Mouse (Mus musculus): Measurements from ENCODE around the gene Slc5a4b.
A peak's percentile ranks its signal among the peaks of the same experiment; 100 is the strongest.
"Not testable (repeated sequence)": the region's sequence is repeated elsewhere in the genome, so short reads cannot be mapped to it uniquely, and the experiment has no call there.

Gene Slc5a4b

GRCm38 (mm10) chr10:76110861-76111260 lies at the start of gene Slc5a4b:
Gene Slc5a4b (minus strand): TSS chr10:76110961.
- no peak for DNase-seq (ENCODE audit: low read depth, low spot score)

DNA sequence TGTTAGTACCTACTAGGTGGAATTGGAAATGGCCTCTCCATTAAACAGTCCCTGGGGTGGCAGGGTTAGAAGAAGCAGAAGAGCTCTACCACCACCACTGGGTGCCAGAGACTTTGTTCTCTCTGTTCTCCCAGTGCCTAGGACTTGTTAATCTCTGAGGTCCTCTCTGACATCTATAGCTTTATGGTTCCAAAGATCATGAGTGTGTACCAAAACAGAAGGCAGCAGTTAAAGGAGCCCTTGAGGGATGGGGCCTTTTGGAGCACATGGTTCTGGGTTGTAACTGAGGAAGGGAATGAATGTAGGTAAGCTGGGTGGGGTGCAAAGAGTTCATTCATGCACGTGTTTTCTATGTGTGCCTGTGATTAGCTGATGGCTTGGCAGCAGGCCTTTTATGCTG lies 47.2 kb upstream of the Slc5a4b start:
- no peak for DNase-seq (ENCODE audit: low read depth, low spot score)

DNA sequence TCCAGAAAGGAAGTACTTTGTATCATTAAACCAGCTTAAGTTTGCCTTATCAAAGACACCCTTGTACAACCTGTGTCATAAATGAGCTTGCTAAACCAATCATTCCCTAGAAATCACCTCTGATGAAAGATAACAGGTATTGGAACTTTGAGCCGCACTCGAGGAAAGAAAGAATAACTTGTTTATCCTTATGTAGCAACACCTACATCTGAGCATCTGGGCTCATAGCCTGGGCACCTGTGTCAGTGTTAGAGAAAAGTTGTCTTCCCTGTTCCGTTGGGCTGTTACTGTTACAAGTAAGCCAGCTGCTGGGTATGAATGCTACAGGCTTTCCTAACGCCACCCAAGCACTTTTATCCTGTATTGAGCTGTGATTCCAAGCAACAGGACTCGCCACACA lies 46.8 kb upstream of the Slc5a4b start:
- DNase-seq (ENCODE audit: low read depth, low spot score): no peak

DNA sequence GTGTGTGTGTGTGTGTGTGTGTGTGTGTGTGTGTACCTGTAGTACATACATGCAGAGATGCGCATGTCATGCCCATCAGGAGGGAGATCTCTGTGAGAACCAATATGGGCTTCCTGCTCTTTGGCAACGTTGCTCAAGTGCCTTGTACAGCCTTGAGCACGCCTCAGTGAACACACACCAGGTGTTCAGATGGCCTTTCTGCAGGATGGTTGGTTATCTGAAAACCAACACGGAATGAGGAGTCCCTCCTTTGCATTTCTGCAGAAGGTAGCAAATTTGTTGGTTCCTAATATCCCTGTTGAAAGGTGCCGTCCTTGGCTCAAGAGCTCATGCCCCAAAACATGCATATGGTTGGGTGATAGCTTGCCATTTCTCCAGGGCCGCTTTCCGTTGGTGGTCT lies 45.1 kb upstream of the Slc5a4b start:
- no peak for DNase-seq (ENCODE audit: low read depth, low spot score)

DNA sequence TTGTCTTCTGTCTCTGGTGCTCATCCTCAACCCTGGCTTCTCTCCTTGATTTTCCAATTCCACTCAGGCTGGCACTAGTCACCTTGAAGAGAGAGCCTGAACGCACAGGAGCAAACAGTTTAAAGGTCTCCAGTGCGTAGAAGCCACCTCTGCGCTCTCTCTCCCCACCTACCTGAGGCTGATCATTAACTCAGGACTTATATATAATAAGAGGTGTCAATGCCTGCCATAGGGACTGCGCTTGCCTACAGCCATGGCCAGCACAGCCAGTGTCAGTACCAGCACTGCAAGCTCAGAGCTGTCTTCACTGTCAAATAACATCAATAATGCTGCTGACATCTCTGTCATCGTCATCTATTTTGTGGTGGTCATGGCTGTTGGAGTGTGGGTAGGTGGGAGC lies 36.5 kb upstream of the Slc5a4b start, which contains the start of gene Slc5a4a:
Gene Slc5a4a (plus strand): TSS at position 174 of the 400 bp plus-strand sequence.
- no peak for DNase-seq (ENCODE audit: low read depth, low spot score)

GRCm38 (mm10) chr10:76146846-76147245 lies 36.1 kb upstream of the Slc5a4b start:
- no peak for DNase-seq (ENCODE audit: low read depth, low spot score)

DNA sequence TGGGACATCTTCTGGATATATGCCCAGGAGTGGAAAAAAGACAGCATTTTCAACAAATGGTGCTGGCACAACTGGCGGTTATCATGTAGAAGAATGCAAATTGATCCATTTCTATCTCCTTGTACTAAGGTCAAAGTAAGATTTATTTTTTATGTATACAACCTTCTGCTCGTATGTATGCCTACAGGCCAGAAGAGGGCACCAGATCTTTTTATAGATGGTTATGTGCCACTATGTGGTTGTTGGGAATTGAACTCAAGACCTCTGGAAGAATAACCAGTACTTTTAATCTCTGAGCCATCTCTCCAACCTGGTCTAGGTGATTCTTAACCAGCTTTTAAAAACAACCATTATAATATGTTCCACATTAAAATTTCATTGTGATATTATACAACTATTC lies 25.6 kb upstream of the Slc5a4b start:
- DNase-seq (ENCODE audit: low read depth, low spot score): no peak

GRCm38 (mm10) chr10:76132506-76132905 lies 21.7 kb upstream of the Slc5a4b start:
- no peak for DNase-seq (ENCODE audit: low read depth, low spot score)

DNA sequence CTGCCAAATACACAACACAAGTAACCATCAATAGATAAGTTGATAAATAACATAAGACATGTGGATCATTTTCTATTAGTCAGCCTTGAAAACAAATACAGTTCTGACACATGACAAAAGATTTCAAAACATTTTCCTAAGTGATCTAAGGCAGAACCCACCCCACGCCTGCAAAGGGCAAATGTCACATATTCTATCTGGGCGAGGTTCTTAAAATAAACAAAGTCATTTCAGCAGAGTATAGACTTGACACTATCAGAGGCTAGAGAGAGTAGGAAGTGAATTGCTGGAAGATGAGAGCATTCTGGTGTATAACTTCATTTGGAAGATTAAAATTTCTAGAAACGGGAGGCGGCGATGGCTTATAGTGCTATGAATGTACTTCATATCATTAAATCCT lies 10.7 kb upstream of the Slc5a4b start:
- DNase-seq (ENCODE audit: low read depth, low spot score): no peak

- no peak for DNase-seq (ENCODE audit: low read depth, low spot score)
Observed at GRCm38 (mm10) chr10:76120124-76120711, 9.5 kb upstream of the Slc5a4b start.

- DNase-seq (ENCODE audit: low read depth, low spot score): no peak
Observed at GRCm38 (mm10) chr10:76118741-76119140, 8.0 kb upstream of the Slc5a4b start.

- peak; percentile 9 for DNase-seq (ENCODE audit: low read depth, low spot score)
Observed at GRCm38 (mm10) chr10:76117966-76118365, 7.2 kb upstream of the Slc5a4b start.

DNA sequence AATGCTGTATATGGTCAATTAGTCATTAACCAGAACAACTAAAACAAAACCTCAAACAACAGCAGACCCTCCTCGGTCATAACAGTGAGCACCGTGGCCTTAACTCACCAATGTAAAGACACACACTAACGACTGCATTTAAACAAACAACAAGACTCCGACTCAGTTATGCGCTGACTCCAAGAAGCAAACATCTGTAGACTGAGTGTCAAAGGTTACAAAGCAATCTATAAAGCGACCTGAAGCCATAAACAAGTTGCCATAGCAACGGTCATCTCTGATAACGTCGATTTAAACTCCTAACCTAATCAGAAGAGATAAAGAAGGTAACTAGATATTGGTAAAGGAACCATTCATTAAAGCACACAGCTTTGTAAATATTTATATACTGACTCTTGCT lies 13.4 kb downstream of the Slc5a4b start:
- DNase-seq (ENCODE audit: low read depth, low spot score): no peak

- no peak for DNase-seq (ENCODE audit: low read depth, low spot score)
Observed at GRCm38 (mm10) chr10:76096580-76096979, 14.2 kb downstream of the Slc5a4b start.

- not testable (repeated sequence) for DNase-seq (ENCODE audit: low read depth, low spot score)
Observed at GRCm38 (mm10) chr10:76077008-76077407, 33.8 kb downstream of the Slc5a4b start.

DNA sequence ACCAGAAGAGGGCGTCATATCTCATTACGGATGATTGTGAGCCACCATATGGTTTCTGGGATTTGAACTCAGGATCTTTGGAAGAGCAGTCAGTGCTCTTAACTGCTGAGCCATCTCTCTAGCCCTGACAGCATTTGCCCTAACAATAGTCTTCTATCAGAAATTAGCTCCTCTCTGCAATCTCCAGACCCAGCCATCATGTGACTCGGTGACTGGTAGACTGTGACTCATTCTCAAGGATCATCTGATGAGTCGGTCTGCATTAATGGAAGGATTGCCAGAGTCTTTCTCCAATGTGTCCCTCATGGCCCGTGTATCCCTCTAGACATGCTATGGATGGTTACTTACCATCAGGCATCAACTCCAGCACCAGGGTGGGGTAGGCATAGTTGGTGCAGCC lies 38.7 kb downstream of the Slc5a4b start:
- not testable (repeated sequence) for DNase-seq (ENCODE audit: low read depth, low spot score)

DNA sequence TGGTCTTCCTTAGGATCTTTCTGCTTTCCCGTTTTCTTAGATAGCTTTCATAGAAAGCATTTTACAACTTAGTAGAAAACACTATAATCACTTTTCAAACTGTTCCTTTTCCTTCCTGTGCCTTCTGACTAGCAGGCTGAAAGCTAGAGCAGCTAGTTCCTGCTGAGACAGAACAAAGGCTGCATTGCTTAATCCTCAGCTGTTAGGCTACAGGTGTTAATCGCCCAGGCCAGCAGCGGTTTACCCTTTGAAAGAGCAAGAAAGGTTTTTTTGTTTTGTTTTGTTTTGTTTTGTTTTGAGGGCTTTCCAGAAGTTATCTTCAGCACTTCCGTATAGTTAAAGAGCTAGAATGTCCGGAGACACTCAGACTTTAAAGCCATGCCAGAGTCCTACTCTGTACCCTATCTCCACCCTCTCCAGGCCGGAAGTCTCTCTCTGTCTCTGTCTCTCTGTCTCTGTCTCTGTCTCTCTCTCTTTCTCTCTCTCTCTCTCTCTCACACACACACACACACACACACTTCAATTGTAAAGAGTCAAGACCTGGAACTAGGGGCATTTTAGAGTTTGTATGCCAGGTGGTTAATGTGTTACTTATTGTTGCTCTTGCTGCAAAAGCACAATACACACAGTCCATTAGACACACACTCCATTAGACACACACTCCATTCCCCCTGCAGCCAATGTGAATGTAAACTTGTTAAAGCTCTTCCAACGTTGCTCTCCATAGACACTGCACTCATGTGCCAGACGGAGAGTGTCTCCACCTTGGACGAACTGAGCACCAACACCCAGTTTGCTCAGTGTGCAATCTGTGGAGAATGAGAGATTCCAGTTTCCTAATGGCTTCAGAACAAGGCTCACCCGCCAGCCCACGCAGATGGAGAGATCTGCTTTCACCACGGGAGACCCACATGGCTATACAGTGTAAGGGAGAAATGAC lies 42.8 kb downstream of the Slc5a4b start:
- DNase-seq (ENCODE audit: low read depth, low spot score): no peak

- no peak for DNase-seq (ENCODE audit: low read depth, low spot score)
Observed at GRCm38 (mm10) chr10:76062439-76062838, 48.3 kb downstream of the Slc5a4b start.

DNA sequence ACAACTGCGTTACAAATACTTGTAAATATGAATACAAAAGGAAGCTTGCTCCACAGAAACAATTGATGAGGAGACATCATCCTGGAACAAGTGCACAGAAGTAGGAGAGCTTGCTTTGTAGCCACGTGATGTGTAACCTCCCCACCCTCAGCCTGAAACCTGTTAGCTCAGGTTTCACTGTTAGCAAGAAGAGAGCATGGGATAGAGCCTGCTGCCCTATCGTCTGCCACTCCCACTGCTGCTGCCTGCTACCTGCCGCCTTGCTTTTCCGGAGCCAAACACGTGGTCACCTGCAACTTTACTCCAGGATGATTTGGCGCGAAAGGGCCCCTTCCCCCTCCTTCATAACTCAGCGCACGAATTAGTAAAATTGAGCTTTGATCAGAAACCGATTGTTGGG lies 58.9 kb downstream of the Slc5a4b start:
- no peak for DNase-seq (ENCODE audit: low read depth, low spot score)

DNA sequence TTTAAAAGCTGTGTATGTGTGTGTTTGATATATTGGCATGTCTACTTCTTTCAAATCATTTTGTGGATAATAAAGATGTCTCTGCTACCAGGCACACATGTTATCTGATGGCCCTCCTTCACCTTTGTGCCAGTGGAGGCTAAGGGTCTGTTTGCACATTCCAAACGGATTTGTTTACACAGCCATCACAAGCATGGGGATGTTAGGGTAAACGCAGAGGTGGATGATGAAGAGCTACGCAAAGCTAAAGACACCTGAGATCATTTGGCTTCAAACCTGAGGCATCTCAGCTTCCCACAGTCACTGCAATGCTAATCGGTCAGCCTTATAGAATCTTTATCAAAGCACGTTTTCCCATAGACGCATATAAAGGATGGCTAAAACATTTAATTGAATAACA lies 61.8 kb downstream of the Slc5a4b start:
- DNase-seq (ENCODE audit: low read depth, low spot score): no peak

GRCm38 (mm10) chr10:76047182-76047869 lies 63.4 kb downstream of the Slc5a4b start:
- no peak for DNase-seq (ENCODE audit: low read depth, low spot score)

DNA sequence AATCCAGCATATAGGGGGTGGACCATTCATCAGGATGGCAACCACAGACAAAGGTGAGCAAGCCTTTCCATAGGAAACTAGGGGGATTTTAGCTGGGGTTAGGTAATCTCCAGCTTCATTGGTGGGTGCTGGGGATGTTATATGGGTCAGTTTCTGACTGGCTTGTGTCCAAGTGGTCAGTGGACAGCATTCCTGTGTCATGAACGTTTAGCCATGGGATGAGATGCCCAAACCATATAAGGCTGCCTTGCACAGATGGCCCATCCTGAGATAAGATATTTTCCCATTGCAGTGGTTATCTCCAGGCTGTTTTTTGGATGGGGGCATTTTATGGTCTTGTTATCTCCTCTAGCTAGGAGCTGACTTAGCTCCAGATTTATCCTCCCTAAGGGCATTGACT lies 64.0 kb downstream of the Slc5a4b start:
- DNase-seq (ENCODE audit: low read depth, low spot score): no peak
